28 mouse cellular contexts compared by ENCODE assay signal in genomic region chr14:27658616-27659015, GRCm38 (mm10). TPM values are rescaled to one million over a fixed set of nuclear protein-coding genes. Genes with fewer than 3 reads are reported as not detected.
A peak's percentile ranks its signal among the peaks of the same experiment; 100 is the strongest.
DNase-seq lines count a peak whose midpoint lies in the region; ATAC-seq and TF ChIP-seq lines count a peak whose summit lies in the region.
"Had no signal": no experiment of that assay in that cellular context is flagged by ENCODE, and none has a peak within 500 bp of the region (broad histone marks: within the 10 kb centered on the region; RNA-seq: fewer than 3 reads in every experiment).

No protein-coding gene starts in this region.

- no peak overlapping the region for H3K27ac ChIP-seq in heart, embryonic 10.5 days
- H3K27ac ChIP-seq in liver, adult 2 months (replicated peaks; ENCODE audit: insufficient read depth, low read depth, low read length) = no peak overlapping the region
- no peak overlapping the region for H3K27ac ChIP-seq in liver, embryonic 12.5 days
- H3K27ac ChIP-seq: embryonic facial prominence, embryonic 10.5 days; embryonic facial prominence, embryonic 13.5 days; forebrain, embryonic 12.5 days; forebrain, embryonic 15.5 days; heart, adult 2 months; heart, embryonic 15.5 days; hindbrain, embryonic 10.5 days; hindbrain, embryonic 13.5 days; intestine, embryonic 15.5 days had no signal

- peaks cover 13% of the 10 kb centered on the region for H3K4me1 ChIP-seq in heart, embryonic 10.5 days
- H3K4me1 ChIP-seq in liver, adult 2 months (ENCODE audit: control insufficient read depth, insufficient read depth, low read length) = peaks cover 4% of the 10 kb centered on the region
- no peaks in the 10 kb centered on the region for H3K4me1 ChIP-seq in liver, embryonic 12.5 days
- H3K4me1 ChIP-seq: forebrain, embryonic 12.5 days; hindbrain, embryonic 10.5 days; intestine, embryonic 15.5 days had no signal

- no peak for TF ChIP-seq POLR2A in liver, adult 2 months (IDR thresholded peaks at IDR 0.05; ENCODE audit: extremely low read depth, insufficient read depth, low read length)

- H3K27me3 ChIP-seq in heart, embryonic 10.5 days (ENCODE audit: insufficient read depth, poor library complexity, severe bottlenecking) = no peaks in the 10 kb centered on the region
- H3K27me3 ChIP-seq in liver, adult 2 months (ENCODE audit: control insufficient read depth, insufficient read depth, low read length) = no peaks in the 10 kb centered on the region
- H3K27me3 ChIP-seq in liver, embryonic 12.5 days (replicated peaks) = no peaks in the 10 kb centered on the region
- H3K27me3 ChIP-seq: embryonic facial prominence, embryonic 13.5 days; forebrain, embryonic 12.5 days; forebrain, embryonic 15.5 days; heart, embryonic 12.5 days; heart, embryonic 15.5 days; hindbrain, embryonic 13.5 days; intestine, embryonic 15.5 days had no signal

- no peak for TF ChIP-seq CTCF in liver, adult 2 months (IDR thresholded peaks at IDR 0.05; ENCODE audit: low read depth, low read length)

- H3K4me3 ChIP-seq in heart, embryonic 10.5 days = no peak overlapping the region
- H3K4me3 ChIP-seq in liver, adult 2 months (ENCODE audit: insufficient read depth, low read depth, low read length) = no peak overlapping the region
- H3K4me3 ChIP-seq in liver, embryonic 12.5 days = no peak overlapping the region
- H3K4me3 ChIP-seq: embryonic facial prominence, embryonic 10.5 days; embryonic facial prominence, embryonic 13.5 days; erythroblast, embryonic 14.5 days; forebrain, embryonic 12.5 days; forebrain, embryonic 15.5 days; heart, adult 2 months; heart, embryonic 12.5 days; heart, embryonic 15.5 days; hindbrain, embryonic 10.5 days; hindbrain, embryonic 13.5 days; intestine, embryonic 15.5 days had no signal

- peak; percentile 6 for DNase-seq in adrenal gland, adult 2 months
- no peak for DNase-seq in adrenal gland, postnatal 36 days
- DNase-seq in heart, adult 8-10 months (ENCODE audit: low spot score) = peak; percentile 2
- no peak for DNase-seq in heart, embryonic 10.5 days (ENCODE audit: low spot score)
- DNase-seq in liver, adult 2 months (ENCODE audit: extremely low read depth, low read depth, low spot score) = peak; percentile 72
- DNase-seq: adrenal gland, postnatal 10 days; cerebellum, adult 11 months; cerebellum, adult 9-11 months; cerebellum, postnatal 25 days; embryo, embryonic 11 days; gastrocnemius, postnatal 25 days; heart, adult 2 months; heart, postnatal 10 days; heart, postnatal 36 days had no signal

- H3K9me3 ChIP-seq in heart, embryonic 10.5 days = no peaks in the 10 kb centered on the region
- H3K9me3 ChIP-seq in liver, embryonic 12.5 days (replicated peaks) = no peaks in the 10 kb centered on the region
- H3K9me3 ChIP-seq: embryonic facial prominence, embryonic 10.5 days; embryonic facial prominence, embryonic 13.5 days; forebrain, embryonic 12.5 days; forebrain, embryonic 15.5 days; heart, embryonic 12.5 days; heart, embryonic 15.5 days; hindbrain, embryonic 10.5 days; hindbrain, embryonic 13.5 days; intestine, embryonic 15.5 days had no signal

- H3K9ac ChIP-seq in liver, adult 2 months (ENCODE audit: low read depth, low read length) = no peak overlapping the region
- H3K9ac ChIP-seq in liver, embryonic 12.5 days = no peak overlapping the region
- H3K9ac ChIP-seq: embryonic facial prominence, embryonic 13.5 days; forebrain, embryonic 12.5 days; forebrain, embryonic 15.5 days; heart, embryonic 12.5 days; heart, embryonic 15.5 days; hindbrain, embryonic 13.5 days; intestine, embryonic 15.5 days had no signal

- no peaks in the 10 kb centered on the region for H3K79me2 ChIP-seq in liver, adult 2 months (ENCODE audit: control insufficient read depth, insufficient read depth, low read length)

- no peak for ATAC-seq in liver, embryonic 12.5 days
- ATAC-seq: activated CD4-positive, CD25-positive, alpha-beta regulatory T cell, adult 4 months; forebrain, embryonic 15.5 days; hindbrain, embryonic 16.5 days; intestine, embryonic 15.5 days had no signal

- no peaks in the 10 kb centered on the region for H3K36me3 ChIP-seq in heart, embryonic 10.5 days
- H3K36me3 ChIP-seq in liver, adult 2 months (ENCODE audit: control insufficient read depth, insufficient read depth, low read length) = no peaks in the 10 kb centered on the region; the same call in 1 of the 2 replicates
- no peaks in the 10 kb centered on the region for H3K36me3 ChIP-seq in liver, embryonic 12.5 days
- H3K36me3 ChIP-seq: embryonic facial prominence, embryonic 10.5 days; embryonic facial prominence, embryonic 13.5 days; forebrain, embryonic 12.5 days; heart, embryonic 12.5 days; heart, embryonic 15.5 days; hindbrain, embryonic 10.5 days; intestine, embryonic 15.5 days had no signal

- no peak overlapping the region for H3K4me2 ChIP-seq in liver, embryonic 12.5 days
- H3K4me2 ChIP-seq: embryonic facial prominence, embryonic 13.5 days; forebrain, embryonic 12.5 days; forebrain, embryonic 15.5 days; heart, embryonic 12.5 days; heart, embryonic 15.5 days; hindbrain, embryonic 13.5 days; intestine, embryonic 15.5 days had no signal

- 76% methylated on average over 3 of the region's 3 CpGs for WGBS in heart, embryonic 10.5 days
- 16% methylated on average over 3 of the region's 3 CpGs for WGBS in liver, adult 2 months
- 58% methylated on average over 3 of the region's 3 CpGs for WGBS in liver, embryonic 12.5 days (ENCODE audit: insufficient replicate concordance)

RNA-seq across cellular contexts. Expression of gene Erc2, which starts 36.4 kb away (rescaled TPM):
- total RNA-seq in adrenal gland, adult 2 months (2021) = 1 to 10 TPM; 7.1 to 9.6 TPM
- polyA plus RNA-seq in adrenal gland, adult 2 months (2012; rRNA removed) = 0.29 and 1.7 TPM in 2 replicates
- 10 to 100 TPM in 1 of 2 experiments, 1 to 10 TPM in 1; 4.7 to 10.2 TPM for total RNA-seq in adrenal gland, postnatal 36 days (2021)
- total RNA-seq in heart, adult 8-10 months (2022) = 1 to 10 TPM; 1.0 to 1.2 (median 1.1) TPM
- polyA plus RNA-seq in heart, embryonic 10.5 days (2016; fragmentation: Nextera tagmentation; extraction: Ambion mirVana) = 4.8 and 6.2 TPM in 2 replicates
- 4.5 and 7.0 TPM in 2 replicates for total RNA-seq in liver, adult 2 months (2014; rRNA removed)
- 5.0 and 6.1 TPM in 2 replicates for polyA plus RNA-seq in liver, adult 2 months (2012; rRNA removed)
- 0.51 and 0.77 TPM in 2 replicates for polyA plus RNA-seq in liver, embryonic 12.5 days (2016; fragmentation: Nextera tagmentation; extraction: Ambion mirVana)
- total RNA-seq: granulocyte monocyte progenitor cell, adult 5-6 weeks had no signal
- polyA plus RNA-seq: erythroblast, embryonic 14.5 days had no signal

Comparison
In these comparisons a context has a peak if more than half of its experiments do, and no peak if none do; other contexts are left out.
1. DNase-seq: peak in adrenal gland, adult 2 months (single experiment), heart, adult 8-10 months (single experiment) and liver, adult 2 months (single experiment); none in adrenal gland, postnatal 36 days (0 of 2) and heart, embryonic 10.5 days (single experiment).